Mouse (Mus musculus): ENCODE measurements around the gene Anks1b. TPM values are rescaled to one million over a fixed set of nuclear protein-coding genes. Genes with fewer than 3 reads are reported as not detected.

Gene Anks1b
- polyA plus RNA-seq, 1 experiment from 2014 or later = 1.8 TPM

DNA sequence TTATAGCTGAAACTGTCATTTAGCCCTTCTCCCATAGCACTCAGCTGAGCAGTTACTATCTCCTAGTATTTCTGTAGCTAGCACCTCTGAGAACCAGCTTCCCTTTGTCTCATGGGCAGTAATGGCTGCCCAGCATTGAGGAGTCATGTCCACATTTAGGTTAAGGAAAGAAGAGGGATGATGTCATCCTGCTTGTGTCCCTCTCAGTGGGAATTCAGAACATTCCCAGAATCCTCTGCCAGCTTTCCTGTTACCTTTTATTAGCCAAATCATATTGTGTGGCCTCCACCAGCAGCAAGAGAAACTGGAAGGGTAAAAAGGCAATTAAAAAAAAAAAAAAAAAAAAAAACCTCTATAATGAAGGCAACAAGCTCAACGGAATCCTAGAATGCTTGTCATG is 851.6 kb downstream of the Anks1b start:
- ATAC-seq (ENCODE audit: low FRiP score, low TSS enrichment) = no peak
- H3K9me3 ChIP-seq (ENCODE audit: control insufficient read depth, low read length) = no peaks in the 10 kb centered on the region
- H3K27me3 ChIP-seq (ENCODE audit: control insufficient read depth, insufficient read depth, low read length) = no peaks in the 10 kb centered on the region
- H3K27ac ChIP-seq (replicated peaks) = no peak overlapping the region
- no peak overlapping the region for H3K4me3 ChIP-seq (ENCODE audit: low read depth, low read length)
- H3K36me3 ChIP-seq (ENCODE audit: control insufficient read depth, insufficient read depth, low read length) = no peaks in the 10 kb centered on the region
- DNase-seq (ENCODE audit: low spot score) = no peak
- H3K4me1 ChIP-seq (replicated peaks; ENCODE audit: control insufficient read depth, insufficient read depth) = no peaks in the 10 kb centered on the region
- H3K9ac ChIP-seq (ENCODE audit: low read length) = no peak overlapping the region
- H3K4me2 ChIP-seq (replicated peaks; ENCODE audit: low read depth) = no peak overlapping the region
- WGBS = 79% methylated on average over 1 of the region's 1 CpGs
- TF ChIP-seq EP300 (optimal IDR thresholded peaks at IDR 0.05) = no peak
- no peak for TF ChIP-seq CTCF (IDR thresholded peaks at IDR 0.05; ENCODE audit: low read depth)

DNA sequence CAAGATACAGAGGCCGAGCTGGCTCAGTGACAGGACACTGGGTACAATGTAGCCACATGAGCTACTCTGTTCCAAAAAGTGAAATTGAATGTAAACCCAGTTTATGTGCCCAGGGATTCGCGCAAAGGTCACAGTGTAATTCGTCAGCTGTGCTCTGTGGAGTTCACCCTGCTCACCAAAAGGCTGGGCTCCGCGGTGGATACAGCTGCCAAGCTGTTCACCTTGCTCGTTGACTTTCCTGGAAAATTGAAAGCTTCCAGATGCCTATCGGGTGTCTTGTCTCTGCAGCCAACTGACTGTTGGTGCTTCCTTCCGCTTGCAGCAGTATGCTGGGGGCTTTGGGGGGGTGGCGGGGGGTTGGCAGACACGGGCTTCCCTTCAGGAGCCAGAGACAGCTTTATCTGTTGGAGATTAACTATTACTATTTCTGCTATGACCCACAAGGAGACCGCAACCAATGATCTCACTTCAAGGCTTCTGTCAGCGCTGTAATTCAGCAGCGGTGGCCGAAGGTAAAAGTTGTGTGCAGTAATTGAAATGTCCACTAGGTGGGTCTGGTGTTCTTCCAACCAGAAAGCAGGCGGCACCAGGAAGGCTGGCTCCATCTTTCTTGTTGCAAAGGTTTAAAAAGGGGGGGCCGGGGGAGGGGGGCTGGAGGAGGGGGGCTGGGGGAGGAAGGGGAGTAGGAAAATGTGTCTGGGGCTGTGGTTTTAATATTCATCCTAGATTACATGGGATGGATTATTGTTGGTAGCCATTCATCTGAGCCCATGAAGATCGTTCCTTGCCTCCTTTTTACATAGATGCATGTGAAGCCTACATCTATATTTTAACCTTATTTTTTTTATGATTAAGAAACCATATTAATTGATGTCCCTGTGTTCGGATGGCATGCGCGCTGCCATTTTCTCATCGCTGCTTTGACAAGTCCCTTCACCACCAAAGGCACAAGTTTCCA is 855.4 kb downstream of the Anks1b start:
- TF ChIP-seq EP300 (optimal IDR thresholded peaks at IDR 0.05) (no peak), CTCF (IDR thresholded peaks at IDR 0.05; ENCODE audit: low read depth) (peak; percentile 82)
- no peak overlapping the region for H3K27ac ChIP-seq (replicated peaks)
- H3K4me2 ChIP-seq (replicated peaks; ENCODE audit: low read depth) = peak overlapping the region; percentile 58
- H3K9ac ChIP-seq (ENCODE audit: low read length) = no peak overlapping the region
- peak; percentile 24; the same call in 1 of the 2 replicates for ATAC-seq (ENCODE audit: low FRiP score, low TSS enrichment)
- H3K27me3 ChIP-seq (ENCODE audit: control insufficient read depth, insufficient read depth, low read length) = no peaks in the 10 kb centered on the region
- H3K4me3 ChIP-seq (ENCODE audit: low read depth, low read length) = peak overlapping the region; percentile 26; the same call in 1 of the 2 replicates
- no peaks in the 10 kb centered on the region for H3K4me1 ChIP-seq (replicated peaks; ENCODE audit: control insufficient read depth, insufficient read depth)
- no peaks in the 10 kb centered on the region for H3K9me3 ChIP-seq (ENCODE audit: control insufficient read depth, low read length)
- peak; percentile 51 for DNase-seq (ENCODE audit: low spot score)
- no peaks in the 10 kb centered on the region for H3K36me3 ChIP-seq (ENCODE audit: control insufficient read depth, insufficient read depth, low read length)
- 24% methylated on average over 22 of the region's 22 CpGs for WGBS

DNA sequence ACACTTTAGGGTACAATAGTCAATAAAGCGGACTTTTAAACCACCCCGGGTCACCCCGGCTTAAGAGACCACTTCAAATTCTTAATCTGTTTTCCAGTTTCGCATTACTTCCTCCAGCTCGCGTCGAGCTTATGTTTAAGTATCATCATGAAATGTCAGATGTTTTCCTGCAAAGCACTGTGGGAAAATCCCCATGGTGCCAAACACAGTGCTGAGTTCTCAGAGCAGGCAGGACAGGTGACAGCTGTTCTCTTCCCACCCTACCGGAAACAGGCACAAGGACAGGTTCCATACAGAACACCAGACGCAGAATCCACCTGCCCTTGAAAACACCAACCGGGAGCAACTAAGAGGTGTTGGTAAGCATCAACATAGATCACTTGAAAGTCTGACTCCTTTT is 856.2 kb downstream of the Anks1b start:
- H3K27ac ChIP-seq (replicated peaks) = no peak overlapping the region
- no peak overlapping the region for H3K4me2 ChIP-seq (replicated peaks; ENCODE audit: low read depth)
- no peaks in the 10 kb centered on the region for H3K36me3 ChIP-seq (ENCODE audit: control insufficient read depth, insufficient read depth, low read length)
- no peak for DNase-seq (ENCODE audit: low spot score)
- no peaks in the 10 kb centered on the region for H3K27me3 ChIP-seq (ENCODE audit: control insufficient read depth, insufficient read depth, low read length)
- 40% methylated on average over 10 of the region's 10 CpGs for WGBS
- ATAC-seq (ENCODE audit: low FRiP score, low TSS enrichment) = no peak
- no peaks in the 10 kb centered on the region for H3K9me3 ChIP-seq (ENCODE audit: control insufficient read depth, low read length)
- H3K9ac ChIP-seq (ENCODE audit: low read length) = no peak overlapping the region
- no peak overlapping the region for H3K4me3 ChIP-seq (ENCODE audit: low read depth, low read length)
- no peaks in the 10 kb centered on the region for H3K4me1 ChIP-seq (replicated peaks; ENCODE audit: control insufficient read depth, insufficient read depth)
- TF ChIP-seq EP300 (optimal IDR thresholded peaks at IDR 0.05) (no peak), CTCF (IDR thresholded peaks at IDR 0.05; ENCODE audit: low read depth) (no peak)

DNA sequence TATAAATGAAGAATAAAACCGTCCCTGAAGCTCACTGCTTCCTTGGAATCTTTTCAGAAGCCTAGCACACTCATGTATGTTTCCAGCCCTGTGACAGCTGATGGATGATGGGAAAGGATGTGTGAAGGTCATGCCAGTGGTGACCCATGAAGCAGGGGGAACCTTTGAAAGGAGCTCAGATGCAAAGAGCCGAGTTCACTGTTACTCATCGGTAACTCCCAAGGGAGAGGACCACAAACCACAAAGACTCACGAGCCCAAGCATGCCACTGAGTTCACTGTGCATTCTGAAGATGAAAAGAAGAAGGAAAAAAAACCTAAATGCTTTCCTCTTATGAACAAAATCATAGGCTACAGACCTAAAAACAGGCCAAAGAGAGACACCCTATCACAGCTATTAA is 859.5 kb downstream of the Anks1b start:
- Histone ChIP-seq H3K27ac (replicated peaks) (no peak overlapping the region), H3K36me3 (ENCODE audit: control insufficient read depth, insufficient read depth, low read length) (no peaks in the 10 kb centered on the region), H3K4me2 (replicated peaks; ENCODE audit: low read depth) (no peak overlapping the region), H3K27me3 (ENCODE audit: control insufficient read depth, insufficient read depth, low read length) (no peaks in the 10 kb centered on the region), H3K9me3 (ENCODE audit: control insufficient read depth, low read length) (no peaks in the 10 kb centered on the region), H3K4me1 (replicated peaks; ENCODE audit: control insufficient read depth, insufficient read depth) (no peaks in the 10 kb centered on the region), H3K4me3 (ENCODE audit: low read depth, low read length) (no peak overlapping the region), H3K9ac (ENCODE audit: low read length) (no peak overlapping the region)
- WGBS = 42% methylated on average over 4 of the region's 4 CpGs
- ATAC-seq (ENCODE audit: low FRiP score, low TSS enrichment) = no peak
- DNase-seq (ENCODE audit: low spot score) = no peak
- no peak for TF ChIP-seq CTCF (IDR thresholded peaks at IDR 0.05; ENCODE audit: low read depth)
- TF ChIP-seq EP300 (optimal IDR thresholded peaks at IDR 0.05) = no peak

DNA sequence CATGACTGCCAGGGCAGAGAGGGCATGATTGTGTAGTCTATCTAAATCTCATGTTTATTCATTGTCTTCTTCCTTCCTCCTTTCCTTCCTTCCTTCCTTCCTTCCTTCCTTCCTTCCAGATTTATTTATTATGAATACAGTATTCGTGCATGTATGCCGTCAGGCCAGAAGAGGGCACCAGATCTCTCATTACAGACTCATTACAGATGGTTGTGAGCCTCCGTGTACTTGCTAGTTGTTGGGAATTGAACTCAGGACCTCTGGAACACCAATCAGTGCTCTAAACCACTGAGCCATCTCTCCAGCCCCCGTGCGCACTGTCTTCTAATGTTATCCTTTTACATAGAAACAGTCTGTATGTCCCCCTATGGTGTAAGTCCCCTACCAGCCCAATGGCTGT is 860.3 kb downstream of the Anks1b start:
- ATAC-seq (ENCODE audit: low FRiP score, low TSS enrichment) = no peak
- Histone ChIP-seq H3K27ac (replicated peaks) (no peak overlapping the region), H3K4me2 (replicated peaks; ENCODE audit: low read depth) (no peak overlapping the region), H3K9ac (ENCODE audit: low read length) (no peak overlapping the region), H3K27me3 (ENCODE audit: control insufficient read depth, insufficient read depth, low read length) (no peaks in the 10 kb centered on the region), H3K4me3 (ENCODE audit: low read depth, low read length) (no peak overlapping the region), H3K9me3 (ENCODE audit: control insufficient read depth, low read length) (no peaks in the 10 kb centered on the region), H3K36me3 (ENCODE audit: control insufficient read depth, insufficient read depth, low read length) (no peaks in the 10 kb centered on the region), H3K4me1 (replicated peaks; ENCODE audit: control insufficient read depth, insufficient read depth) (no peaks in the 10 kb centered on the region)
- TF ChIP-seq EP300 (optimal IDR thresholded peaks at IDR 0.05) = no peak
- TF ChIP-seq CTCF (IDR thresholded peaks at IDR 0.05; ENCODE audit: low read depth) = peak; percentile 78
- DNase-seq (ENCODE audit: low spot score) = peak; percentile 24
- WGBS = 27% methylated on average over 5 of the region's 5 CpGs

DNA sequence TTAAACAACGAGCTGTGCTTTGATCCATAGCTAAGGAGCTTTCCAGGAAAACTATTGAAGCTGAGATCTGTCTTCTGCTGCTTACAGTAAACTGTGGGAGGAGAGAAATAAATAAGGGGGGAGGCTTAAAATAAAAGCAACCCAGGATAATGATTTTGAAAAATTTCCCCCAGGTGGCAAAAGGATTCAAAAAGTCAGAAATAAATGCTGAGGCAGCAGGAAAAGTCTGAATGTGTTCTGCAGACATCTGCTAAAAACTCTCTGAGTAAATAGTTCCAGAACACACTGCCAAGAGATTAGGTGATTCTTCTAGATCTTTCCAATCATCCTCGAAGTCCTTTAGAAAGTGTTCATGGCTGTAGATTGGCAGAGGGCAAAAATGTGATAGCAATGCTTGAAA is 865.2 kb downstream of the Anks1b start:
- no peak overlapping the region for H3K9ac ChIP-seq (ENCODE audit: low read length)
- no peaks in the 10 kb centered on the region for H3K4me1 ChIP-seq (replicated peaks; ENCODE audit: control insufficient read depth, insufficient read depth)
- no peak overlapping the region for H3K27ac ChIP-seq (replicated peaks)
- ATAC-seq (ENCODE audit: low FRiP score, low TSS enrichment) = no peak
- no peak for TF ChIP-seq EP300 (optimal IDR thresholded peaks at IDR 0.05)
- no peak for TF ChIP-seq CTCF (IDR thresholded peaks at IDR 0.05; ENCODE audit: low read depth)
- no peak overlapping the region for H3K4me3 ChIP-seq (ENCODE audit: low read depth, low read length)
- no peaks in the 10 kb centered on the region for H3K36me3 ChIP-seq (ENCODE audit: control insufficient read depth, insufficient read depth, low read length)
- no peaks in the 10 kb centered on the region for H3K27me3 ChIP-seq (ENCODE audit: control insufficient read depth, insufficient read depth, low read length)
- no peak overlapping the region for H3K4me2 ChIP-seq (replicated peaks; ENCODE audit: low read depth)
- DNase-seq (ENCODE audit: low spot score) = no peak
- 59% methylated on average over 2 of the region's 2 CpGs for WGBS
- H3K9me3 ChIP-seq (ENCODE audit: control insufficient read depth, low read length) = no peaks in the 10 kb centered on the region
